Mouse (Mus musculus) hindbrain, embryonic 11.5 days (tissue): ENCODE results near the gene Spint5. TPM values are rescaled to one million over a fixed set of nuclear protein-coding genes. Genes with fewer than 3 reads are reported as not detected.
"Not testable (repeated sequence)": the region's sequence is repeated elsewhere in the genome, so short reads cannot be mapped to it uniquely, and the experiment has no call there.

Experiments used
- ATAC-seq: fragments of 200-750 bp; cut with Nextera tagmentation; 2 replicates; pipeline ENCODE4 v1.8.0; 2017; ENCODE audit warnings: mild to moderate bottlenecking, moderate TSS enrichment, moderate library complexity; ENCODE audit not compliant: low FRiP score
- DNase-seq: peaks from one replicate; pipeline ENCODE4 v3.0.0-alpha.2; 2015; ENCODE audit warnings: low spot score
- H3K27ac ChIP-seq: fragments of 300-500 bp; sonication (generic); 2 replicates; pipeline ENCODE4 v1.5.1; 2014; ENCODE audit warnings: mild to moderate bottlenecking, low read depth, low read length
- H3K27me3 ChIP-seq: fragments of 300-500 bp; sonication (generic); 2 replicates; pipeline ENCODE4 v1.6.1; 2014; ENCODE audit warnings: mild to moderate bottlenecking, low read length, moderate library complexity, mixed read lengths; ENCODE audit not compliant: control insufficient read depth, insufficient read depth
- H3K36me3 ChIP-seq: fragments of 300-500 bp; sonication (generic); 2 replicates; pipeline ENCODE4 v1.6.1; 2014; ENCODE audit warnings: mild to moderate bottlenecking, low read length, moderate library complexity, mixed read lengths; ENCODE audit not compliant: control insufficient read depth, insufficient read depth
- H3K4me1 ChIP-seq: fragments of 300-500 bp; sonication (generic); replicated peaks from 2 replicates; pipeline ENCODE4 v1.6.1; 2014; ENCODE audit warnings: low read length, mixed read lengths; ENCODE audit not compliant: control insufficient read depth, insufficient read depth
- H3K4me2 ChIP-seq: fragments of 300-500 bp; sonication (generic); replicated peaks from 2 replicates; pipeline ENCODE4 v1.6.1; 2014; ENCODE audit warnings: mild to moderate bottlenecking, low read depth, low read length
- H3K4me3 ChIP-seq: fragments of 300-500 bp; sonication (generic); 2 replicates; pipeline ENCODE4 v1.5.1; 2014; ENCODE audit warnings: low read depth, low read length
- H3K9ac ChIP-seq: fragments of 300-500 bp; sonication (generic); 2 replicates; pipeline ENCODE4 v1.6.1; 2014; ENCODE audit warnings: low read depth, low read length
- H3K9me3 ChIP-seq: fragments of 300-500 bp; sonication (generic); 2 replicates; pipeline ENCODE4 v1.6.1; 2016; ENCODE audit warnings: low read length; ENCODE audit not compliant: control insufficient read depth
- WGBS: fragments of 180-500 bp; shearing (Covaris S2); extraction: QIAGEN DNeasy Blood & Tissue Kit; methylation state at CpG from one replicate; pipeline ENCODE4 v1.1.7; 2014; 5-methylcytosine and 5-hydroxymethylcytosine counted together
- polyA plus RNA-seq: library from polyadenylated mRNA; unstranded; fragments of >200 nt; fragmentation: Nextera tagmentation; extraction: Ambion mirVana; gene quantifications from 2 replicates; pipeline ENCODE4 v1.2.1, GENCODE M21; 2014

Gene Spint5
- polyA plus RNA-seq, 1 experiment from 2014 or later, result not detected

DNA sequence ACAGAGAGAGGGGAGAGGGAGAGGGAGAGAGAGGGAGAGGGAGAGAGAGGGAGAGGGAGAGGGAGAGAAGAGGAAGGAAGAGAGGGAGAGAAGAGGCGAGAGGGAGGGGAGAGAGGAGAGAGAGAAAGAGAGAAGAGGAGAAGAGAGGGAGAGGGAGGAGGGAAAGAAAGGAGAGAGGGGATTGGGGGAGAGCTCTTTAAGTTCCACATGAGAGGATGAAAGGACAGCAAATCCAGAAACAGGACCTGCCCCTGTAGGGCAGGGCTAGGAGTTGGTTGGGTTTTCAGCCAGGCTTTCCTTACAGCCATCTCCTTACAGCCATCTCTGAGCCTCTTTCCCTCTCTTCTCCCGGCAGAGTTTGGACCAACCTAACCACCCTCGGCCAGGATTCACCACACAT is 30.3 kb upstream of the Spint5 start, which contains the start of gene Wfdc13:
Gene Wfdc13, plus strand, starts transcription at position 301 of the 400 bp plus-strand sequence.
- DNase-seq, result no peak
- WGBS, result 76% methylated on average over 3 of the region's 3 CpGs
- no peak within 1 kb of the TSS for H3K9ac ChIP-seq

DNA sequence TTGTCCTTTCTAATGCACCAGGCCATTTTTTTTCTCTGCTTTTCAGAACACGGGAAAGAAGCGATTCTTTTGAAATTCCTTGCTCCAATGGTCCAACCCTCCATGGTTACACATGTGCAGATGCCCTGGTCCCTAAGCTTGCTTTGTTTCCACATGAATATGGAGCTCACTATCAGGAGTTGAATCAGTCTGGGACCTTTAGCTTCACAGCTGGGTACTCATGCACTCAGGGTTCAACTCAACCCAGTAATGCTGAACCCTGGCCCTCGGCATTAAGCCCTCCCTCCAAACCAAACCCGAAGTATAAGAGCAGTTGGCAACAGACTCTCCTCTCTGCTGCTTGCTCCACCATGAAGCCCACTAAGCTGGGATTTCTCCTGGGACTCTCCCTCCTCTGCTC is 16.9 kb upstream of the Spint5 start, which contains the start of gene Spint4:
Gene Spint4, plus strand, starts transcription at position 301 of the 400 bp plus-strand sequence.
- H3K9me3 ChIP-seq, result no peaks in the 10 kb centered on the region
- WGBS, result 76% methylated on average over 4 of the region's 4 CpGs
- H3K4me2 ChIP-seq, result no peak within 1 kb of the TSS
- DNase-seq (no peak), ATAC-seq (no peak)
- H3K36me3 ChIP-seq, result no peaks in the 10 kb centered on the region
- no peaks in the 10 kb centered on the region for H3K27me3 ChIP-seq
- H3K27ac ChIP-seq, result no peak within 1 kb of the TSS
- H3K4me1 ChIP-seq, result no peaks in the 10 kb centered on the region
- no peak within 1 kb of the TSS for H3K9ac ChIP-seq
- H3K4me3 ChIP-seq, result no peak within 1 kb of the TSS

More for the DNA sequence above, 30.3 kb upstream of the Spint5 start, which contains the start of gene Wfdc13:
- Histone ChIP-seq H3K4me1 (no peaks in the 10 kb centered on the region), H3K9me3 (no peaks in the 10 kb centered on the region), H3K4me2 (no peak within 1 kb of the TSS), H3K36me3 (no peaks in the 10 kb centered on the region), H3K27ac (no peak within 1 kb of the TSS), H3K4me3 (no peak within 1 kb of the TSS), H3K27me3 (no peaks in the 10 kb centered on the region)
- no peak for ATAC-seq

DNA sequence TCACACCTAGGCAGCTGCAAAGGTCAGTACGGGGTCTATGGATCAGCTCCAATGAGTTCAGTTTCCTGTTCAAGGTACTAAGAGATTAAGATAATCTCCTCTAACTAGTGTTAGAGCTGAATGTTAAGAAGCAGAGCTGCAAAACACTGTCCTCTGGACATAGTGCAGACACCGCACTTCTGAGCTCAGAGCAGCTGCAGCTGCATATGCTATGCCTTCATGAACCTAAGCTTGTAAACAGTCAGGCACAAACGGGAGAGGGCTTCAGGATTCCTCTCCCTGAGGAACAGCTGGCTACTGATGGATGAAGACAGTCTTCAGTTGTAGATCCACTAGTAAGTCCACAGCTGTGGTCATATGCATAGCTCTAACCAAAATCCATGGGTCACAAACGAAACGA is 14.1 kb upstream of the Spint5 start:
- ATAC-seq, result no peak
- no peak overlapping the region for H3K4me2 ChIP-seq
- no peak for DNase-seq
- no peaks in the 10 kb centered on the region for H3K27me3 ChIP-seq
- H3K9ac ChIP-seq, result no peak overlapping the region
- no peak overlapping the region for H3K4me3 ChIP-seq
- no peaks in the 10 kb centered on the region for H3K36me3 ChIP-seq
- WGBS, result 84% methylated on average over 5 of the region's 5 CpGs
- H3K27ac ChIP-seq, result no peak overlapping the region
- no peaks in the 10 kb centered on the region for H3K4me1 ChIP-seq
- H3K9me3 ChIP-seq, result no peaks in the 10 kb centered on the region

GRCm38 (mm10) chr2:164701761-164702160 is 13.3 kb upstream of the Spint5 start:
- no peak overlapping the region for H3K9ac ChIP-seq
- H3K9me3 ChIP-seq, result no peaks in the 10 kb centered on the region
- no peak for DNase-seq
- no peaks in the 10 kb centered on the region for H3K27me3 ChIP-seq
- no peak overlapping the region for H3K4me2 ChIP-seq
- no peaks in the 10 kb centered on the region for H3K4me1 ChIP-seq
- no peak overlapping the region for H3K27ac ChIP-seq
- no peak for ATAC-seq
- 88% methylated on average over 5 of the region's 5 CpGs for WGBS
- H3K36me3 ChIP-seq, result no peaks in the 10 kb centered on the region
- H3K4me3 ChIP-seq, result no peak overlapping the region

GRCm38 (mm10) chr2:164704235-164704634 is 10.9 kb upstream of the Spint5 start:
- H3K36me3 ChIP-seq, result no peaks in the 10 kb centered on the region
- H3K4me2 ChIP-seq, result no peak overlapping the region
- no peak overlapping the region for H3K27ac ChIP-seq
- H3K4me1 ChIP-seq, result no peaks in the 10 kb centered on the region
- no peak for ATAC-seq
- no peak for DNase-seq
- H3K4me3 ChIP-seq, result no peak overlapping the region
- H3K9ac ChIP-seq, result no peak overlapping the region
- no peaks in the 10 kb centered on the region for H3K9me3 ChIP-seq
- 86% methylated on average over 5 of the region's 5 CpGs for WGBS
- no peaks in the 10 kb centered on the region for H3K27me3 ChIP-seq

- Histone ChIP-seq H3K4me3 (no peak overlapping the region), H3K36me3 (no peaks in the 10 kb centered on the region), H3K27me3 (no peaks in the 10 kb centered on the region), H3K4me1 (no peaks in the 10 kb centered on the region), H3K27ac (no peak overlapping the region), H3K4me2 (no peak overlapping the region), H3K9ac (no peak overlapping the region), H3K9me3 (no peaks in the 10 kb centered on the region)
- DNase-seq, result no peak
- 87% methylated on average over 6 of the region's 6 CpGs for WGBS
- ATAC-seq, result no peak
Observed at GRCm38 (mm10) chr2:164705328-164705727, 9.8 kb upstream of the Spint5 start.

DNA sequence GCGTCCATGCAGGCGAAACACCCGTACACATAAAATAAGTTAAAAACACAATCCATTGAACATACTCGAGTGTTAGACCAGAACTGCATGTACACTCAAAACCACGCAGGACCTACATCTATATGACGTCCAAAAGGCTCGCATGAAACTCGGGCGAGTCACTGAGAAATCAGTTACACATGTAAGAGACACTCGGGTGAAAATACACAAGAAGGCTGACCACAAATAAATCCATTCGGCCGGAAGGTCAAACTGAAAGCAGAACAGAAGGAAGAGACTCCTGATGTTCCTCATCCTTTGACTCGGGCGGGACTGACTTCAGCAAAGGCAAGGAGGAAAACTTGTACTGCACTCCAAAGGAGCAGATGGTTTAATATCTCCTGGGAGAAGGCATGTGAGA is 9.1 kb upstream of the Spint5 start:
- H3K4me1 ChIP-seq, result no peaks in the 10 kb centered on the region
- no peaks in the 10 kb centered on the region for H3K36me3 ChIP-seq
- H3K9me3 ChIP-seq, result no peaks in the 10 kb centered on the region
- no peak overlapping the region for H3K9ac ChIP-seq
- no peak overlapping the region for H3K27ac ChIP-seq
- H3K4me3 ChIP-seq, result no peak overlapping the region
- no peak for DNase-seq
- H3K4me2 ChIP-seq, result no peak overlapping the region
- no peak for ATAC-seq
- no peaks in the 10 kb centered on the region for H3K27me3 ChIP-seq
- WGBS, result 90% methylated on average over 14 of the region's 14 CpGs

- WGBS, result 87% methylated on average over 21 of the region's 23 CpGs
- not testable (repeated sequence) for H3K4me2 ChIP-seq, H3K27me3 ChIP-seq, H3K9me3 ChIP-seq, ATAC-seq, DNase-seq, H3K4me1 ChIP-seq, H3K9ac ChIP-seq, H3K36me3 ChIP-seq, H3K4me3 ChIP-seq, H3K27ac ChIP-seq
Observed at GRCm38 (mm10) chr2:164716194-164716786, 1.2 kb downstream of the Spint5 start.

DNA sequence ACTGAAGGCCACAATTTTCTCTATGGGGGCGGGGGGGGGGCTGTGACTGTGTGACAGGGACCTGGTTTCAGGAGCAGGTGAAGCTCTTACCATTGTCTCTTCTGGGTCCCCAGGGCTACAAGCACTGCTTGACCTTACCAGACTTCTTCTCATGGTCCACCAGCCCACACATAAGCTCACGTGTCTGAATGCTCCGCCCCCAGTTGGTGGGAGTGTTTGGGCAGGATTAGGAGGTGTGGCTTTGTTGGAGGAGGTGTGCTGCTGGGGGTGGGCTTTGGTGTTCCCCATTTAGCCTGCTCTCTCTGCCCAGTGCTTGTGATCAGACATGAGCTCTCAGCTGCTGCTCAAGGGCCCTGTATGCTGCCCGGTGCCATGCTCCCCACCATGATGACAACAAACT is 8.2 kb downstream of the Spint5 start:
- no peak for ATAC-seq

More for the DNA sequence above, 8.2 kb downstream of the Spint5 start:
- no peak overlapping the region for H3K4me3 ChIP-seq
- WGBS, result 64% methylated on average over 4 of the region's 4 CpGs
- no peaks in the 10 kb centered on the region for H3K4me1 ChIP-seq
- H3K27ac ChIP-seq, result no peak overlapping the region
- H3K9me3 ChIP-seq, result no peaks in the 10 kb centered on the region
- no peaks in the 10 kb centered on the region for H3K27me3 ChIP-seq
- H3K36me3 ChIP-seq, result no peaks in the 10 kb centered on the region
- no peak for DNase-seq
- H3K4me2 ChIP-seq, result no peak overlapping the region
- no peak overlapping the region for H3K9ac ChIP-seq
